Mouse (Mus musculus) liver, adult (tissue): ENCODE measurements around the gene Tspan4.

ENCODE experiments used
- GATA4 ChIP-seq: IDR thresholded peaks from 2 replicates; pipeline ENCODE4 v1.6.1; 2014; ENCODE audit warnings: mild to moderate bottlenecking, low read length; ENCODE audit not compliant: insufficient replicate concordance

Gene Tspan4

GRCm38 (mm10) chr7:141453636-141454035 is 21.4 kb upstream of the Tspan4 start:
- no peak for TF ChIP-seq GATA4

GRCm38 (mm10) chr7:141454967-141455551 is 20.0 kb upstream of the Tspan4 start, which contains the start of gene Pnpla2:
Gene Pnpla2 (plus strand): TSS chr7:141455198.
- TF ChIP-seq GATA4: no peak

GRCm38 (mm10) chr7:141455610-141456314 is 19.3 kb upstream of the Tspan4 start:
- TF ChIP-seq GATA4: peak; percentile 57; the same call in 1 of the 2 replicates

- no peak for TF ChIP-seq GATA4
Observed at GRCm38 (mm10) chr7:141456739-141457138, 18.3 kb upstream of the Tspan4 start.

GRCm38 (mm10) chr7:141457236-141457635 is 17.8 kb upstream of the Tspan4 start:
- no peak for TF ChIP-seq GATA4

- TF ChIP-seq GATA4: no peak
Observed at GRCm38 (mm10) chr7:141457986-141458660, 16.9 kb upstream of the Tspan4 start.

- TF ChIP-seq GATA4: no peak
Observed at GRCm38 (mm10) chr7:141458661-141459060, 16.4 kb upstream of the Tspan4 start.

GRCm38 (mm10) chr7:141459301-141459711 is 15.7 kb upstream of the Tspan4 start:
- no peak for TF ChIP-seq GATA4

- no peak for TF ChIP-seq GATA4
Observed at GRCm38 (mm10) chr7:141460001-141460390, 15.0 kb upstream of the Tspan4 start.

GRCm38 (mm10) chr7:141460391-141461113 is 14.5 kb upstream of the Tspan4 start, which contains the start of gene Cracr2b:
Gene Cracr2b (plus strand): TSS chr7:141461094.
- no peak for TF ChIP-seq GATA4

GRCm38 (mm10) chr7:141461521-141462332 is 13.3 kb upstream of the Tspan4 start:
- no peak for TF ChIP-seq GATA4

- TF ChIP-seq GATA4: no peak
Observed at GRCm38 (mm10) chr7:141462333-141462821, 12.7 kb upstream of the Tspan4 start.

GRCm38 (mm10) chr7:141463824-141464602 is 11.0 kb upstream of the Tspan4 start:
- no peak for TF ChIP-seq GATA4
